In the genomic region with DNA sequence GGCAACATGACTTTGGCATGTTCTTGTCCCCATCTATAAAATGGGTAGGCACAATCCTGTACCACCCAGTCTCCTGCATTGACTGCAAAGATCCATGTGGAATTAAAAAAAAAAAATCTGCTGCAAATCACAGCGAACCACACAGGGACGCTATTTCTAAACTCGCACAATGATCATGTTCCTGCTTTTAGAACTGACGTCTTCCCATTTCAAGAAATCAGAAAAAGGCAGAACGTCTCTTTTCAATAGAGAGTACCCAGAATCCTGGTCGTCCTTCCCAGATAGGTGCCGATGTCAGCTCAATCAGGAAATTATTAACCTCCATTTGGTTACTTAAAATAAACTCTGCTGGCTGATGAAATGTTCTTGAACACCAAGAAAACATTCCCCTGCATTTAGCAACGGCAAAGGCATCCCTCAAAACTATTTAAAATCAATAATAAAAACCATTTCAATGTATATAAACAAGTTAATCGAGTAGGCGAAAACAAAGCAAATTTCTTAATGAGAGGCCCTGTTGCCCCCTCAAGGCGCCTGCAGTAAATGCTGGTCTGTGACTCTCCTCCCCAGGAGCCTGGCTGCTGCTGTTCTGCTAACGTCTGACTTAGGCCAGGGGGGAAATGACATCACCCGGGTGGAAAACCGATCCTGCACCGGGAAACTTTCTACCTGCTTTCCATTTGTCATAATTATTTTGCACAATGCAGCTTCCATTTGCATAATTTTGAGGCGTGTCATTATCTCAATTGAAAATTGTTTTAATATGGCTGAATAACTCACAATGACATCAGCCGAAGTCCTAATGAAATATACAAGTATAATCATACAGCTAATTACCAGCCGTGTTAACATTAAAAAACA, we compare ENCODE assay signal across 8 mouse cellular contexts. TPM values are rescaled to one million over a fixed set of nuclear protein-coding genes. Genes with fewer than 3 reads are reported as not detected.
DNase-seq lines count a peak whose midpoint lies in the region; ATAC-seq and TF ChIP-seq lines count a peak whose summit lies in the region.

No protein-coding gene starts in this region.

- H3K9me3 ChIP-seq in hindbrain, embryonic 14.5 days (ENCODE audit: control insufficient read depth, low read length) = no peaks in the 10 kb centered on the region
- H3K9me3 ChIP-seq in midbrain, embryonic 14.5 days (ENCODE audit: control insufficient read depth, low read length) = no peaks in the 10 kb centered on the region

- H3K4me2 ChIP-seq in hindbrain, embryonic 14.5 days (replicated peaks) = peak overlapping the region; percentile 67
- H3K4me2 ChIP-seq in midbrain, embryonic 14.5 days (ENCODE audit: low read length) = peak overlapping the region; percentile 70

- no peaks in the 10 kb centered on the region for H3K27me3 ChIP-seq in hindbrain, embryonic 14.5 days (ENCODE audit: control insufficient read depth, insufficient read depth, low read length)
- no peaks in the 10 kb centered on the region for H3K27me3 ChIP-seq in midbrain, embryonic 14.5 days (ENCODE audit: control insufficient read depth, insufficient read depth, low read length)

- peak overlapping the region; percentile 71 for H3K9ac ChIP-seq in hindbrain, embryonic 14.5 days
- H3K9ac ChIP-seq in midbrain, embryonic 14.5 days (replicated peaks; ENCODE audit: low read length) = 0 out of 2 replicates have a peak overlapping the region, but pooled peaks have one; percentile 9

- H3K4me3 ChIP-seq in gastrocnemius, adult 2 months = peak overlapping the region; percentile 73
- H3K4me3 ChIP-seq in hindbrain, embryonic 14.5 days (replicated peaks; ENCODE audit: low read length) = peak overlapping the region; percentile 58
- peak overlapping the region; percentile 59 for H3K4me3 ChIP-seq in midbrain, embryonic 14.5 days (replicated peaks; ENCODE audit: low read depth, low read length)

- intact Hi-C loops in gastrocnemius, adult 2 months (cut with DNase I) = loop anchor here (5.0 kb wide), 2 partner anchors 83 to 128 kb away; no protein-coding TSS in a partner anchor
- intact Hi-C loops in gastrocnemius, postnatal 36 days (cut with DNase I) = loop anchor here (5.0 kb wide), 1 partner anchor 77 kb away; no protein-coding TSS in a partner anchor
- intact Hi-C loops in left cerebral cortex, postnatal 25 days (cut with DNase I) = loop anchor here (5.0 to 10.0 kb wide), 4 partner anchors 128 to 370 kb away; no protein-coding TSS in a partner anchor

- no peaks in the 10 kb centered on the region; the same call in 1 of the 2 replicates for H3K36me3 ChIP-seq in hindbrain, embryonic 14.5 days (replicated peaks; ENCODE audit: control insufficient read depth, insufficient read depth)
- no peaks in the 10 kb centered on the region for H3K36me3 ChIP-seq in midbrain, embryonic 14.5 days (ENCODE audit: control insufficient read depth, insufficient read depth, low read length)

- H3K4me1 ChIP-seq in hindbrain, embryonic 14.5 days (replicated peaks; ENCODE audit: control insufficient read depth, insufficient read depth, low read length) = peaks cover 11% of the 10 kb centered on the region; the same call in 1 of the 2 replicates
- peaks cover 3% of the 10 kb centered on the region for H3K4me1 ChIP-seq in midbrain, embryonic 14.5 days (ENCODE audit: control insufficient read depth, insufficient read depth, low read length)

- no peak for ATAC-seq in hindbrain, embryonic 14.5 days (ENCODE audit: low FRiP score)
- no peak for ATAC-seq in midbrain, embryonic 14.5 days (ENCODE audit: low FRiP score, low TSS enrichment)
- ATAC-seq in erythroblast, adult 5-6 weeks (replicated peaks; ENCODE audit: low FRiP score, poor library complexity, severe bottlenecking) = no peak

- H3K27ac ChIP-seq in gastrocnemius, adult 2 months = peak overlapping the region; percentile 90
- peak overlapping the region; percentile 92 for H3K27ac ChIP-seq in hindbrain, embryonic 14.5 days
- no peak overlapping the region; the same call in 1 of the 2 replicates for H3K27ac ChIP-seq in midbrain, embryonic 14.5 days (replicated peaks; ENCODE audit: low read depth, low read length)

- TF ChIP-seq CTCF in gastrocnemius, adult 2 months (IDR thresholded peaks at IDR 0.05) = peak; percentile 22; the same call in 1 of the 2 replicates

- WGBS in hindbrain, embryonic 14.5 days = 18% methylated on average over 18 of the region's 18 CpGs
- 29% methylated on average over 18 of the region's 18 CpGs for WGBS in midbrain, embryonic 14.5 days

- DNase-seq in gastrocnemius, adult 2 months = peak; percentile 54
- DNase-seq in gastrocnemius, postnatal 36 days = no peak
- DNase-seq in cerebellum, adult 8-10 months = peak; percentile 51
- DNase-seq in forelimb bud, embryonic 11.5 days (ENCODE audit: low read depth, low spot score) = peak; percentile 56
- peak; percentile 52 for DNase-seq in hindbrain, embryonic 14.5 days (ENCODE audit: low spot score)
- DNase-seq in left cerebral cortex, postnatal 25 days (ENCODE audit: low spot score in 2 of 2) = peak; percentile 53 to 71
- DNase-seq in midbrain, embryonic 14.5 days = peak; percentile 62

RNA-seq across cellular contexts. Expression of gene Arid5b, which starts 3.4 kb away (rescaled TPM):
- 10 to 100 TPM in 1 of 2 experiments, 1 to 10 TPM in 1; 8.3 to 16.9 TPM for total RNA-seq in gastrocnemius, adult 2 months (2021)
- total RNA-seq in gastrocnemius, postnatal 36 days (2021) = 10 to 100 TPM; 13.9 to 17.6 TPM
- 17.4 and 21.0 TPM in 2 replicates for polyA plus RNA-seq in hindbrain, embryonic 14.5 days (2014; fragmentation: Nextera tagmentation; extraction: Ambion mirVana)
- 10 to 100 TPM; 27.8 to 29.7 TPM for total RNA-seq in left cerebral cortex, postnatal 25 days (2021)
- 18.4 and 22.2 TPM in 2 replicates for polyA plus RNA-seq in midbrain, embryonic 14.5 days (2014; fragmentation: Nextera tagmentation; extraction: Ambion mirVana)
- total RNA-seq in erythroblast, adult 5-6 weeks (2015; ENCODE audit: low replicate concordance) = 7.5 and 11.3 TPM in 2 replicates
- total RNA-seq in erythroblast, adult 5-6 weeks (2017; ENCODE audit: low replicate concordance) = 4.2 and 4.3 TPM in 2 replicates

Comparison
In these comparisons a context has a peak if more than half of its experiments do, and no peak if none do; other contexts are left out.
1. DNase-seq: peak in gastrocnemius, adult 2 months (single experiment), cerebellum, adult 8-10 months (single experiment), forelimb bud, embryonic 11.5 days (single experiment), hindbrain, embryonic 14.5 days (single experiment), left cerebral cortex, postnatal 25 days (2 of 2) and midbrain, embryonic 14.5 days (single experiment); none in gastrocnemius, postnatal 36 days (0 of 2).
2. Peak in every context shown above with its lines, with median percentiles within 50 percentile points of each other: H3K4me3 ChIP-seq.